Mouse (Mus musculus) layer of hippocampus, postnatal 25 days (tissue): ENCODE measurements around the gene Scaf11. TPM values are rescaled to one million over a fixed set of nuclear protein-coding genes. Genes with fewer than 3 reads are reported as not detected.
A peak's percentile ranks its signal among the peaks of the same experiment; 100 is the strongest.
"Not testable (repeated sequence)": the region's sequence is repeated elsewhere in the genome, so short reads cannot be mapped to it uniquely, and the experiment has no call there.

Source experiments
- DNase-seq, 2 experiments: peaks; one replicate each; pipeline ENCODE4 v3.0.0; 2022; ENCODE audit warnings: mixed read lengths in 2 of 2, low spot score in 1 of 2; ENCODE audit errors: extremely low spot score in 1 of 2
- total RNA-seq, 2 experiments: library from RNA; stranded (reverse); gene quantifications; 2 replicates each; pipeline ENCODE4 v1.2.3; 2021

Scaf11 gene
- total RNA-seq, 2 experiments from 2014 or later = 50.2 to 52.8 TPM

GRCm38 (mm10) chr15:96466362-96466903, 5.8 kb upstream of the Scaf11 start:
- no peak for DNase-seq

- DNase-seq = no peak
Observed at GRCm38 (mm10) chr15:96465076-96465475, 4.4 kb upstream of the Scaf11 start.

- no peak for DNase-seq
Observed at GRCm38 (mm10) chr15:96463821-96464220, 3.2 kb upstream of the Scaf11 start.

GRCm38 (mm10) chr15:96462611-96463010, 2.0 kb upstream of the Scaf11 start:
- DNase-seq = no peak

- DNase-seq = no peak
Observed at GRCm38 (mm10) chr15:96461541-96462512, 1.2 kb upstream of the Scaf11 start.

GRCm38 (mm10) chr15:96460451-96460729, 253 bp downstream of the Scaf11 start:
- no peak for DNase-seq

- peak; percentile 36 to 40 for DNase-seq
Observed at GRCm38 (mm10) chr15:96459741-96460450, 747 bp downstream of the Scaf11 start.

GRCm38 (mm10) chr15:96458273-96458672, 2.4 kb downstream of the Scaf11 start:
- no peak for DNase-seq

GRCm38 (mm10) chr15:96457338-96457664, 3.3 kb downstream of the Scaf11 start:
- no peak for DNase-seq

GRCm38 (mm10) chr15:96456651-96457337, 3.8 kb downstream of the Scaf11 start:
- no peak for DNase-seq

- DNase-seq = no peak
Observed at GRCm38 (mm10) chr15:96455595-96456214, 4.9 kb downstream of the Scaf11 start.

- no peak for DNase-seq
Observed at GRCm38 (mm10) chr15:96453346-96453745, 7.3 kb downstream of the Scaf11 start.

GRCm38 (mm10) chr15:96448656-96449299, 11.9 kb downstream of the Scaf11 start:
- no peak for DNase-seq

GRCm38 (mm10) chr15:96446785-96447184, 13.9 kb downstream of the Scaf11 start:
- DNase-seq = no peak

GRCm38 (mm10) chr15:96441480-96441879, 19.2 kb downstream of the Scaf11 start:
- not testable (repeated sequence) for DNase-seq

- no peak for DNase-seq
Observed at GRCm38 (mm10) chr15:96434202-96434601, 26.4 kb downstream of the Scaf11 start.

GRCm38 (mm10) chr15:96419920-96420319, 40.7 kb downstream of the Scaf11 start:
- no peak for DNase-seq

- no peak for DNase-seq
Observed at GRCm38 (mm10) chr15:96418161-96418560, 42.5 kb downstream of the Scaf11 start.

GRCm38 (mm10) chr15:96408717-96409121, 51.9 kb downstream of the Scaf11 start:
- DNase-seq = no peak

GRCm38 (mm10) chr15:96407151-96407550, 53.5 kb downstream of the Scaf11 start:
- no peak for DNase-seq
